18 mouse cellular contexts compared by ENCODE assay signal in the genomic region with DNA sequence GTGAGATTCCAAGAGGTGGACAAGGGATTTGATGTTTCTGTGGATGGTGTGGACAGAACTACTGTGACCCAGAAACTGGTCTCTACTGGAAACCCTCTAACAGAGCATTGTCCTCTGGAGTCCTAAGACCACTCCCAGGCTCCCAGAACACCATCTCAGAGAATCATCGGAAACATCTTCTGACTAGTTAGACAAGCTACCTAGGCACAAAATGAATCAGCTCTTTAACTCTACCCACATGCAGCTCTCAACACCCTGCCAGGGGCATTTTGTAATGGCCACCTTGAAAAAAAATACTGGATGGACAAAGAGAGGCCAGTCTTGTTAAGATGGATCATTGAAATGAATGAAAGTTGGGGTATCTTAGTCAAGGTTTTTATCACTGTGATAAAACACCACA. TPM values are rescaled to one million over a fixed set of nuclear protein-coding genes. Genes with fewer than 3 reads are reported as not detected.
"Had no signal": no experiment of that assay in that cellular context is flagged by ENCODE, and none has a peak within 500 bp of the region (broad histone marks: within the 10 kb centered on the region; RNA-seq: fewer than 3 reads in every experiment).

No protein-coding gene starts in this region.

- DNase-seq: retina, postnatal 1 day; right cerebral cortex, adult 18-20 months; right cerebral cortex, postnatal 14 days; right cerebral cortex, postnatal 25 days; right cerebral cortex, postnatal 4 days; spleen, adult 18-20 months; thymus, adult 18-20 months; thymus, adult 2 months; thymus, postnatal 14 days; thymus, postnatal 25 days; thymus, postnatal 36 days; thymus, postnatal 4 days had no signal

- H3K4me1 ChIP-seq: neural tube, embryonic 12.5 days; stomach, embryonic 15.5 days had no signal

- H3K27me3 ChIP-seq: neural tube, embryonic 12.5 days; neural tube, embryonic 13.5 days; neural tube, embryonic 15.5 days; stomach, embryonic 15.5 days had no signal

- H3K9ac ChIP-seq: neural tube, embryonic 12.5 days; neural tube, embryonic 13.5 days; neural tube, embryonic 15.5 days; stomach, embryonic 15.5 days had no signal

- H3K27ac ChIP-seq: neural tube, embryonic 12.5 days; neural tube, embryonic 13.5 days; neural tube, embryonic 15.5 days; stomach, embryonic 15.5 days; stomach, postnatal 0 days had no signal

- H3K4me2 ChIP-seq: neural tube, embryonic 12.5 days; neural tube, embryonic 13.5 days; neural tube, embryonic 15.5 days; stomach, embryonic 15.5 days had no signal

- H3K36me3 ChIP-seq: neural tube, embryonic 12.5 days; neural tube, embryonic 13.5 days; neural tube, embryonic 15.5 days; stomach, embryonic 15.5 days had no signal

- H3K4me3 ChIP-seq: neural tube, embryonic 12.5 days; neural tube, embryonic 13.5 days; neural tube, embryonic 15.5 days; stomach, embryonic 15.5 days had no signal

- H3K9me3 ChIP-seq: neural tube, embryonic 12.5 days; neural tube, embryonic 13.5 days; neural tube, embryonic 15.5 days; stomach, embryonic 15.5 days had no signal

RNA-seq across cellular contexts. Expression of a gene that starts 55.8 kb away (rescaled TPM):
- polyA plus RNA-seq: neural tube, embryonic 14.5 days had no signal
